Mouse (Mus musculus): ENCODE measurements at regions not wholly inside any gene's neighbourhood (a gene's known extent, or its start where the extent isn't known, plus 50 kb on each side); places are given as distances from the start of the nearest gene placed in this dataset.
A peak's percentile ranks its signal among the peaks of the same experiment; 100 is the strongest.

GRCm38 (mm10) chr6:11647651-11648050 is 259.6 kb downstream of the Ndufa4 start:
- H3K4me1 ChIP-seq (replicated peaks): no peaks in the 10 kb centered on the region
- WGBS: 28% methylated on average over 1 of the region's 1 CpGs
- H3K4me3 ChIP-seq: no peak overlapping the region
- H3K9me3 ChIP-seq (replicated peaks): no peaks in the 10 kb centered on the region
- no peak for ATAC-seq (replicated peaks; ENCODE audit: insufficient number of reproducible peaks, insufficient read depth, low FRiP score, low read depth)
- H3K4me2 ChIP-seq: no peak overlapping the region
- H3K27ac ChIP-seq: no peak overlapping the region
- H3K9ac ChIP-seq: no peak overlapping the region
- no peaks in the 10 kb centered on the region for H3K27me3 ChIP-seq
- H3K36me3 ChIP-seq: no peaks in the 10 kb centered on the region

GRCm38 (mm10) chr6:11613331-11613730 is 294.0 kb downstream of the Ndufa4 start:
- 59% methylated on average over 4 of the region's 4 CpGs for WGBS
- H3K36me3 ChIP-seq: no peaks in the 10 kb centered on the region
- no peak overlapping the region for H3K4me2 ChIP-seq
- no peak overlapping the region for H3K9ac ChIP-seq
- no peak for ATAC-seq (replicated peaks; ENCODE audit: insufficient number of reproducible peaks, insufficient read depth, low FRiP score, low read depth)
- H3K4me3 ChIP-seq: no peak overlapping the region
- H3K4me1 ChIP-seq (replicated peaks): no peaks in the 10 kb centered on the region
- H3K9me3 ChIP-seq (replicated peaks): no peaks in the 10 kb centered on the region
- H3K27me3 ChIP-seq: no peaks in the 10 kb centered on the region
- no peak overlapping the region for H3K27ac ChIP-seq

GRCm38 (mm10) chr6:11608214-11608613 is 299.1 kb downstream of the Ndufa4 start:
- no peaks in the 10 kb centered on the region for H3K27me3 ChIP-seq
- H3K4me3 ChIP-seq: no peak overlapping the region
- no peaks in the 10 kb centered on the region for H3K4me1 ChIP-seq (replicated peaks)
- H3K36me3 ChIP-seq: no peaks in the 10 kb centered on the region
- H3K27ac ChIP-seq: no peak overlapping the region
- no peak overlapping the region for H3K4me2 ChIP-seq
- no peaks in the 10 kb centered on the region for H3K9me3 ChIP-seq (replicated peaks)
- H3K9ac ChIP-seq: no peak overlapping the region
- no peak for ATAC-seq (replicated peaks; ENCODE audit: insufficient number of reproducible peaks, insufficient read depth, low FRiP score, low read depth)

- WGBS: 65% methylated on average over 2 of the region's 2 CpGs
- H3K9ac ChIP-seq: no peak overlapping the region
- no peaks in the 10 kb centered on the region for H3K4me1 ChIP-seq (replicated peaks)
- no peaks in the 10 kb centered on the region for H3K9me3 ChIP-seq (replicated peaks)
- no peak overlapping the region for H3K27ac ChIP-seq
- no peak for ATAC-seq (replicated peaks; ENCODE audit: insufficient number of reproducible peaks, insufficient read depth, low FRiP score, low read depth)
- no peak overlapping the region for H3K4me2 ChIP-seq
- H3K27me3 ChIP-seq: no peaks in the 10 kb centered on the region
- H3K36me3 ChIP-seq: no peaks in the 10 kb centered on the region
- H3K4me3 ChIP-seq: no peak overlapping the region
Observed at GRCm38 (mm10) chr6:11607696-11608095, 299.6 kb downstream of the Ndufa4 start.

- Histone ChIP-seq H3K4me3 (no peak overlapping the region), H3K4me2 (no peak overlapping the region), H3K27ac (no peak overlapping the region), H3K4me1 (replicated peaks) (no peaks in the 10 kb centered on the region), H3K9me3 (replicated peaks) (no peaks in the 10 kb centered on the region), H3K36me3 (no peaks in the 10 kb centered on the region), H3K9ac (no peak overlapping the region), H3K27me3 (no peaks in the 10 kb centered on the region)
- WGBS: 80% methylated on average over 3 of the region's 3 CpGs
- ATAC-seq (replicated peaks; ENCODE audit: insufficient number of reproducible peaks, insufficient read depth, low FRiP score, low read depth): no peak
Observed at GRCm38 (mm10) chr6:11606055-11606454, 301.2 kb downstream of the Ndufa4 start.

- Histone ChIP-seq H3K9ac (no peak overlapping the region), H3K4me2 (no peak overlapping the region), H3K27me3 (no peaks in the 10 kb centered on the region), H3K4me3 (no peak overlapping the region), H3K4me1 (replicated peaks) (no peaks in the 10 kb centered on the region), H3K9me3 (replicated peaks) (no peaks in the 10 kb centered on the region), H3K36me3 (no peaks in the 10 kb centered on the region), H3K27ac (no peak overlapping the region)
- no peak for ATAC-seq (replicated peaks; ENCODE audit: insufficient number of reproducible peaks, insufficient read depth, low FRiP score, low read depth)
- 60% methylated on average over 4 of the region's 4 CpGs for WGBS
Observed at GRCm38 (mm10) chr6:11605526-11605925, 301.8 kb downstream of the Ndufa4 start.

- H3K27me3 ChIP-seq: no peaks in the 10 kb centered on the region
- no peak overlapping the region for H3K4me2 ChIP-seq
- WGBS: 45% methylated on average over 2 of the region's 2 CpGs
- no peaks in the 10 kb centered on the region for H3K4me1 ChIP-seq (replicated peaks)
- no peak for ATAC-seq (replicated peaks; ENCODE audit: insufficient number of reproducible peaks, insufficient read depth, low FRiP score, low read depth)
- no peak overlapping the region for H3K27ac ChIP-seq
- H3K4me3 ChIP-seq: no peak overlapping the region
- no peaks in the 10 kb centered on the region for H3K9me3 ChIP-seq (replicated peaks)
- H3K36me3 ChIP-seq: no peaks in the 10 kb centered on the region
- H3K9ac ChIP-seq: no peak overlapping the region
Observed at GRCm38 (mm10) chr6:11594936-11595335, 312.4 kb downstream of the Ndufa4 start.

- Histone ChIP-seq H3K9ac (no peak overlapping the region), H3K4me2 (peak overlapping the region; percentile 19), H3K27ac (no peak overlapping the region), H3K9me3 (replicated peaks) (no peaks in the 10 kb centered on the region), H3K36me3 (no peaks in the 10 kb centered on the region), H3K4me1 (replicated peaks) (no peaks in the 10 kb centered on the region), H3K4me3 (no peak overlapping the region), H3K27me3 (no peaks in the 10 kb centered on the region)
- ATAC-seq (replicated peaks; ENCODE audit: insufficient number of reproducible peaks, insufficient read depth, low FRiP score, low read depth): no peak; the same call in 1 of the 2 replicates
- WGBS: 49% methylated on average over 14 of the region's 14 CpGs
Observed at GRCm38 (mm10) chr6:11593583-11594271, 313.6 kb downstream of the Ndufa4 start.

GRCm38 (mm10) chr6:11576091-11576490 is 331.2 kb downstream of the Ndufa4 start:
- 81% methylated on average over 5 of the region's 5 CpGs for WGBS
- Histone ChIP-seq H3K4me2 (no peak overlapping the region), H3K36me3 (no peaks in the 10 kb centered on the region), H3K9me3 (replicated peaks) (no peaks in the 10 kb centered on the region), H3K9ac (no peak overlapping the region), H3K27ac (no peak overlapping the region), H3K4me3 (no peak overlapping the region), H3K4me1 (replicated peaks) (no peaks in the 10 kb centered on the region), H3K27me3 (no peaks in the 10 kb centered on the region)
- no peak for ATAC-seq (replicated peaks; ENCODE audit: insufficient number of reproducible peaks, insufficient read depth, low FRiP score, low read depth)

GRCm38 (mm10) chr6:11565246-11565645 is 342.1 kb downstream of the Ndufa4 start:
- ATAC-seq (replicated peaks; ENCODE audit: insufficient number of reproducible peaks, insufficient read depth, low FRiP score, low read depth): no peak
- Histone ChIP-seq H3K9ac (no peak overlapping the region), H3K4me1 (replicated peaks) (no peaks in the 10 kb centered on the region), H3K36me3 (no peaks in the 10 kb centered on the region), H3K27me3 (no peaks in the 10 kb centered on the region), H3K4me3 (no peak overlapping the region), H3K4me2 (no peak overlapping the region), H3K27ac (no peak overlapping the region), H3K9me3 (replicated peaks) (no peaks in the 10 kb centered on the region)
- WGBS: 75% methylated on average over 2 of the region's 2 CpGs

GRCm38 (mm10) chr6:11550473-11550872 is 356.8 kb downstream of the Ndufa4 start:
- Histone ChIP-seq H3K4me2 (no peak overlapping the region), H3K9me3 (replicated peaks) (no peaks in the 10 kb centered on the region), H3K9ac (no peak overlapping the region), H3K27me3 (no peaks in the 10 kb centered on the region), H3K27ac (no peak overlapping the region), H3K4me1 (replicated peaks) (no peaks in the 10 kb centered on the region), H3K36me3 (no peaks in the 10 kb centered on the region), H3K4me3 (no peak overlapping the region)
- ATAC-seq (replicated peaks; ENCODE audit: insufficient number of reproducible peaks, insufficient read depth, low FRiP score, low read depth): no peak

- H3K36me3 ChIP-seq: no peaks in the 10 kb centered on the region
- H3K4me1 ChIP-seq (replicated peaks): no peaks in the 10 kb centered on the region
- no peak overlapping the region for H3K27ac ChIP-seq
- H3K9ac ChIP-seq: no peak overlapping the region
- no peak overlapping the region for H3K4me3 ChIP-seq
- no peaks in the 10 kb centered on the region for H3K9me3 ChIP-seq (replicated peaks)
- ATAC-seq (replicated peaks; ENCODE audit: insufficient number of reproducible peaks, insufficient read depth, low FRiP score, low read depth): no peak
- no peak overlapping the region for H3K4me2 ChIP-seq
- H3K27me3 ChIP-seq: no peaks in the 10 kb centered on the region
Observed at GRCm38 (mm10) chr6:11547318-11547717, 360.0 kb downstream of the Ndufa4 start.
